In genomic region chr3:106547924-106548539, GRCm38 (mm10) we compare ENCODE assay signal across 7 mouse cellular contexts. TPM values are rescaled to one million over a fixed set of nuclear protein-coding genes. Genes with fewer than 3 reads are reported as not detected.
DNase-seq lines count a peak whose midpoint lies in the region; ATAC-seq and TF ChIP-seq lines count a peak whose summit lies in the region.

No protein-coding gene starts in this region.

- TF ChIP-seq EP300 in MEL (IDR thresholded peaks at IDR 0.05; ENCODE audit: low read depth in 1 of 2, low read length in 2 of 2), result no peak

- peak overlapping the region; percentile 68 for H3K27ac ChIP-seq in MEL (ENCODE audit: control insufficient read depth, low read depth, low read length)
- H3K27ac ChIP-seq in bone marrow macrophage, adult 2 months (ENCODE audit: insufficient read depth, low read depth, low read length), result peak overlapping the region; percentile 86
- peak overlapping the region; percentile 98 for H3K27ac ChIP-seq in intestine, postnatal 0 days (ENCODE audit: low read depth, low read length)

- no peaks in the 10 kb centered on the region for H3K27me3 ChIP-seq in MEL (ENCODE audit: control insufficient read depth in 1 of 2, insufficient read depth in 2 of 2, low read length in 2 of 2)
- no peaks in the 10 kb centered on the region for H3K27me3 ChIP-seq in intestine, postnatal 0 days (replicated peaks; ENCODE audit: control insufficient read depth, insufficient read depth, low read length)
- H3K27me3 ChIP-seq in megakaryocyte, embryonic 14.5 days (replicated peaks), result no peaks in the 10 kb centered on the region

- peaks cover 1 to 36% of the 10 kb centered on the region in 2 experiments; a peak in 3 of 4 replicates for H3K36me3 ChIP-seq in MEL (ENCODE audit: control insufficient read depth in 1 of 2, insufficient read depth in 2 of 2, low read length in 2 of 2)
- H3K36me3 ChIP-seq in intestine, postnatal 0 days (ENCODE audit: control insufficient read depth, insufficient read depth), result peaks cover 8% of the 10 kb centered on the region
- peaks cover 37% of the 10 kb centered on the region for H3K36me3 ChIP-seq in megakaryocyte, embryonic 14.5 days (replicated peaks; ENCODE audit: low read length)

- H3K9me3 ChIP-seq in MEL (replicated peaks; ENCODE audit: insufficient read depth, low read length), result no peaks in the 10 kb centered on the region
- no peaks in the 10 kb centered on the region for H3K9me3 ChIP-seq in intestine, postnatal 0 days (ENCODE audit: control insufficient read depth)
- no peaks in the 10 kb centered on the region for H3K9me3 ChIP-seq in megakaryocyte, embryonic 14.5 days

- WGBS in intestine, postnatal 0 days, result under 1% methylated on average over 27 of the region's 27 CpGs

- peaks cover 29% of the 10 kb centered on the region for H3K79me2 ChIP-seq in MEL (ENCODE audit: control insufficient read depth, insufficient read depth, low read length, poor library complexity)

- ATAC-seq in granulocyte monocyte progenitor cell, adult 5-6 weeks (replicated peaks; ENCODE audit: poor library complexity, severe bottlenecking), result peak; percentile 20
- peak; percentile 42 for ATAC-seq in intestine, postnatal 0 days
- no peak for ATAC-seq in CD4-positive, CD25-positive, alpha-beta regulatory T cell, adult 4 months

- H3K4me1 ChIP-seq in MEL (ENCODE audit: control insufficient read depth in 1 of 2, insufficient read depth in 2 of 2, low read length in 2 of 2), result peaks cover 16 to 22% of the 10 kb centered on the region in 2 experiments
- peaks cover 34% of the 10 kb centered on the region for H3K4me1 ChIP-seq in bone marrow macrophage, adult 2 months (ENCODE audit: control insufficient read depth, insufficient read depth, low read length)
- H3K4me1 ChIP-seq in intestine, postnatal 0 days (replicated peaks; ENCODE audit: control insufficient read depth, insufficient read depth, low read length), result peaks cover 7% of the 10 kb centered on the region; the same call in 1 of the 2 replicates
- peaks cover 49% of the 10 kb centered on the region for H3K4me1 ChIP-seq in megakaryocyte, embryonic 14.5 days

- peak; percentile 64 for DNase-seq in MEL (ENCODE audit: low read depth, low spot score)
- no peak for DNase-seq in testis, postnatal 14 days (ENCODE audit: low spot score)

- H3K9ac ChIP-seq in MEL (ENCODE audit: control insufficient read depth, low read depth, low read length, poor library complexity, severe bottlenecking), result peak overlapping the region; percentile 87
- H3K9ac ChIP-seq in intestine, postnatal 0 days (ENCODE audit: low read depth, low read length), result peak overlapping the region; percentile 93

- no peak for TF ChIP-seq CTCF in MEL (IDR thresholded peaks at IDR 0.05 in 2 of 3, conservative IDR thresholded peaks at IDR 0.05 in 1 of 3; ENCODE audit: control insufficient read depth in 1 of 3, insufficient read depth in 1 of 3, low read depth in 2 of 3, low read length in 3 of 3, poor library complexity in 1 of 3, severe bottlenecking in 1 of 3)
- no peak for TF ChIP-seq CTCF in bone marrow macrophage, adult 2 months (IDR thresholded peaks at IDR 0.05; ENCODE audit: low read depth, low read length)
- no peak for TF ChIP-seq CTCF in intestine, postnatal 0 days (IDR thresholded peaks at IDR 0.05; ENCODE audit: low read depth)

- peak overlapping the region; percentile 83 to 99 for H3K4me3 ChIP-seq in MEL (ENCODE audit: control insufficient read depth in 1 of 2, insufficient read depth in 1 of 2, low read depth in 2 of 2, low read length in 2 of 2)
- H3K4me3 ChIP-seq in bone marrow macrophage, adult 2 months (ENCODE audit: insufficient read depth, low read length), result peak overlapping the region; percentile 100
- peak overlapping the region; percentile 86 for H3K4me3 ChIP-seq in intestine, postnatal 0 days (ENCODE audit: low read depth, low read length)
- peak overlapping the region; percentile 99 for H3K4me3 ChIP-seq in megakaryocyte, embryonic 14.5 days (replicated peaks)

- peak overlapping the region; percentile 72 for H3K4me2 ChIP-seq in intestine, postnatal 0 days (replicated peaks; ENCODE audit: low read depth)

- no peak; a peak in 2 of 4 replicates for TF ChIP-seq POLR2A in MEL (IDR thresholded peaks at IDR 0.05; ENCODE audit: control insufficient read depth in 1 of 2, insufficient read depth in 1 of 2, low read depth in 1 of 2, low read length in 2 of 2, poor library complexity in 1 of 2)
- no peak for TF ChIP-seq POLR2A in bone marrow macrophage, adult 2 months (IDR thresholded peaks at IDR 0.05; ENCODE audit: borderline replicate concordance, low read depth, low read length)

- no peak for TF ChIP-seq RAD21 in MEL (IDR thresholded peaks at IDR 0.05; ENCODE audit: low read depth, low read length)

TF ChIP-seq in MEL, 35 proteins besides CTCF, POLR2A, EP300 and RAD21:
- TF ChIP-seq MEF2A (IDR thresholded peaks at IDR 0.05; ENCODE audit: extremely low read depth, insufficient replicate concordance, low read depth, low read length, poor library complexity, severe bottlenecking) (no peak), SIN3A (IDR thresholded peaks at IDR 0.05; ENCODE audit: low read length) (peak; percentile 22; the same call in 1 of the 2 replicates)

RNA-seq across cellular contexts. Expression of gene Cept1, which starts 0.4 kb away (rescaled TPM):
- 26.0 and 32.0 TPM in 2 replicates for total RNA-seq in MEL (2012; rRNA removed)
- polyA plus RNA-seq in MEL (2012; ENCODE audit: insufficient read depth in 1 of 2, insufficient read length in 2 of 2, low read depth in 1 of 2, low replicate concordance in 2 of 2, missing spikeins in 1 of 2), result 10 to 100 TPM in 1 of 2 experiments, not detected in 1; 15.9 TPM
- polyA plus RNA-seq in bone marrow macrophage, adult 2 months (2012; ENCODE audit: insufficient read depth, insufficient read length, missing spikeins), result 116 and 119 TPM in 2 replicates
- total RNA-seq in granulocyte monocyte progenitor cell, adult 5-6 weeks (2014; fragmentation: Nextera tagmentation), result 33.0 and 34.0 TPM in 2 replicates
- total RNA-seq in granulocyte monocyte progenitor cell, adult 5-6 weeks (2017), result 84.5 and 103 TPM in 2 replicates
- polyA plus RNA-seq in intestine, postnatal 0 days (2015; fragmentation: Nextera tagmentation; extraction: Ambion mirVana), result 67.9 and 71.3 TPM in 2 replicates
- 9.1 TPM in 1 of 2 replicates, not detected in the other for polyA plus RNA-seq in megakaryocyte, embryonic 14.5 days (2012; ENCODE audit: insufficient read depth, low replicate concordance)
- polyA plus RNA-seq in CD4-positive, CD25-positive, alpha-beta regulatory T cell, adult 4 months (2017; shearing (Covaris generic)), result 10 to 100 TPM; 94.7 to 98.3 TPM

RNA-seq across cellular contexts. Expression of gene Dram2, which starts 0.4 kb away (rescaled TPM):
- 14.1 and 16.7 TPM in 2 replicates for total RNA-seq in MEL (2012; rRNA removed)
- polyA plus RNA-seq in MEL (2012; ENCODE audit: insufficient read depth in 1 of 2, insufficient read length in 2 of 2, low read depth in 1 of 2, low replicate concordance in 2 of 2, missing spikeins in 1 of 2), result 10 to 100 TPM in 1 of 2 experiments, not detected in 1; 20.1 TPM
- polyA plus RNA-seq in bone marrow macrophage, adult 2 months (2012; ENCODE audit: insufficient read depth, insufficient read length, missing spikeins), result 173 and 175 TPM in 2 replicates
- 11.1 and 32.5 TPM in 2 replicates for total RNA-seq in granulocyte monocyte progenitor cell, adult 5-6 weeks (2014; fragmentation: Nextera tagmentation)
- 13.2 and 26.4 TPM in 2 replicates for total RNA-seq in granulocyte monocyte progenitor cell, adult 5-6 weeks (2017)
- 122 and 131 TPM in 2 replicates for polyA plus RNA-seq in intestine, postnatal 0 days (2015; fragmentation: Nextera tagmentation; extraction: Ambion mirVana)
- polyA plus RNA-seq in megakaryocyte, embryonic 14.5 days (2012; ENCODE audit: insufficient read depth, low replicate concordance), result 6.3 TPM in 1 of 2 replicates, not detected in the other
- polyA plus RNA-seq in CD4-positive, CD25-positive, alpha-beta regulatory T cell, adult 4 months (2017; shearing (Covaris generic)), result 10 to 100 TPM; 51.9 to 57.7 TPM
